Mouse (Mus musculus) monocyte, adult 5-6 weeks (primary cell): ENCODE measurements around the gene Arel1. TPM values are rescaled to one million over a fixed set of nuclear protein-coding genes. Genes with fewer than 3 reads are reported as not detected.

Experiments used
- ATAC-seq: fragments of 153-309, 156-312 bp; replicated peaks from 2 replicates; pipeline ENCODE4 v1.8.0; 2017; ENCODE audit warnings: mild to moderate bottlenecking; ENCODE audit not compliant: low TSS enrichment, insufficient number of reproducible peaks, severe bottlenecking, poor library complexity, low FRiP score
- total RNA-seq: library from RNA; stranded (forward); fragments of 200-1000, 200-491, 200-594 nt; gene quantifications from 3 replicates; pipeline ENCODE4 v1.2.3, GENCODE M21; 2017

Arel1 gene
- total RNA-seq = 42.8 to 69.6 TPM (median 53.8 TPM) in 3 replicates

- ATAC-seq = peak; percentile 94
Measured at GRCm38 (mm10) chr12:84970428-84971096, at the start of gene Arel1, which contains the start of gene Fcf1. Arel1 (minus strand) TSS chr12:84970900. Fcf1 (plus strand) TSS chr12:84970897.

- ATAC-seq = no peak
Measured at GRCm38 (mm10) chr12:85012185-85012584, 41.5 kb upstream of the Arel1 start.

- ATAC-seq = no peak
Measured at GRCm38 (mm10) chr12:85010541-85010940, 39.8 kb upstream of the Arel1 start.

- no peak for ATAC-seq
Measured at GRCm38 (mm10) chr12:85009776-85010175, 39.1 kb upstream of the Arel1 start.

GRCm38 (mm10) chr12:85007021-85007420, 36.3 kb upstream of the Arel1 start:
- no peak for ATAC-seq

- no peak for ATAC-seq
Measured at GRCm38 (mm10) chr12:85006206-85006605, 35.5 kb upstream of the Arel1 start.

- ATAC-seq = no peak
Measured at GRCm38 (mm10) chr12:84999053-84999452, 28.4 kb upstream of the Arel1 start.

GRCm38 (mm10) chr12:84996501-84997398, 26.1 kb upstream of the Arel1 start:
- no peak for ATAC-seq

- ATAC-seq = peak; percentile 99
Measured at GRCm38 (mm10) chr12:84996083-84996496, 25.4 kb upstream of the Arel1 start, which contains the start of gene Ylpm1. Ylpm1 (plus strand) TSS chr12:84996321.

- no peak for ATAC-seq
Measured at GRCm38 (mm10) chr12:84995112-84995761, 24.5 kb upstream of the Arel1 start.

GRCm38 (mm10) chr12:84989456-84989855, 18.8 kb upstream of the Arel1 start:
- ATAC-seq = no peak

- ATAC-seq = no peak
Measured at GRCm38 (mm10) chr12:84979264-84979862, 8.7 kb upstream of the Arel1 start.

- ATAC-seq = no peak
Measured at GRCm38 (mm10) chr12:84969656-84970427, 858 bp downstream of the Arel1 start.

- peak; percentile 44; the same call in 1 of the 2 replicates for ATAC-seq
Measured at GRCm38 (mm10) chr12:84968831-84969655, 1.7 kb downstream of the Arel1 start.

- no peak for ATAC-seq
Measured at GRCm38 (mm10) chr12:84962606-84963005, 8.1 kb downstream of the Arel1 start.

- ATAC-seq = no peak
Measured at GRCm38 (mm10) chr12:84958794-84959356, 11.8 kb downstream of the Arel1 start.

- ATAC-seq = no peak
Measured at GRCm38 (mm10) chr12:84956317-84956716, 14.4 kb downstream of the Arel1 start.
